Mouse (Mus musculus): ENCODE data around the gene Angel2. TPM values are rescaled to one million over a fixed set of nuclear protein-coding genes. Genes with fewer than 3 reads are reported as not detected.

Gene Angel2
- total RNA-seq, 4 experiments from 2014 or later, result 28.5 to 38.6 (median 28.8) TPM

DNA sequence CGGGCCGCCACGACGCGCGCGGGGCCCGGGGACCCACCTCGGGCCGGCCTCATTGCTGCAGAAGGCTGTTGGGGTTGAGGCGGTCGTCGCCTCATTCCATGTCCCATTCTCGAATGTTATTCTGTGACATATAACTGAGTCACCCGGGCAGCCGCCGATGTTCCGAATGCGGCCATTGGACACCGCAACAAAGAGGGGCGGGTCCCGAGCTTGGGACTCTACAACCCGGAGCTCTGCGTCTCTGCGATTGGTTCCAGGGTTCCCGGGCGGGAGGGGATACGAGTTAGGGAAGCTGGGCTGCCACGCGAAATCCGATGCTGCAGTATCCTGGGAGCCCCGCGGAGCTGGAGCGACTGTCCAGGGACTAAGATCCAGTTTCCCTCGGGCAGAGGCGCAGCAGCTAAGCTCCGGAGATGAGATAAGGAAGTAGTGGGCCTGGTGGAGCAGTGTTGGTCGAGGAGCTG lies 54.2 kb downstream of the Angel2 start, which contains the start of gene Vash2:
Gene Vash2, minus strand, starts transcription at position 197 of the 464 bp plus-strand sequence.
- peak; percentile 62 for DNase-seq (ENCODE audit: low spot score in 2 of 2)

DNA sequence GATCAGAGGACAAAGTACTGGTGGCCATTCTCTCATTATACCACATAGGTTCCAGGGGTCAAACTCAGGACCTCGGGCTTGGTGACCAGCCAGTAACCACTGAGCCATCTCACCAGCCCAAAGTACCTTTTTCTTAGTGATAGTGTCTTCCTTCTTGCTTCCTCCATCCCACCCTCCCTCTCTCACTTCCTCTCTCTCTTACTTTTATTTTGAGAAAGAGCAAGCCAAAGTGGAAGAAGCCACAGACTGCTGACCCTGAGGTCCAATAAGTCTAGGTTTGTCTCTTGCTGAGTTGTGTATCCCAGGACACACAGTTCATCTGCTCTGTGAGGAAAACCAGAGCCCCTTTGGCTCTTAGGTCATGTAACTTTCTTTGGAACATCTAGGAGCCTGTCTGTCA lies 55.6 kb downstream of the Angel2 start:
- DNase-seq (ENCODE audit: low spot score in 2 of 2), result no peak

DNA sequence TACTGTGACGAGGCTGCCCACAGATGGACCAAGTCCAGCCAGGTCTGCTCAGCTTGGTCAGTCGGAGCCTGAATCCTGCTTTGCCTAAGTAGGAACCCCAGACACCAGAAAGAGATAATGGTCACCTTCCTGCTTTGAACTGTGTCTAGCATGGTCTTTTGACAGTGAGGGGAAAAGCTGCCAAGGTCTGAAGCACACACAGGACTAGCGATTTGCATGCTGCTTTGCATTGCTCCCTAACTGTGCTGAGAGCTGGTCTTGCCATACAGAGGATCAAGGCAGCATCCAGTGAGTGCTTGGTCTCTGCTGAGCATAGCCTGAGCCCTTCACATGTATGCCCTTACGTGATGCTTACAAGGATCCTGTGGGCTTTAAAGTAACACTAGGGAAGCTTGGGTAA lies 56.5 kb downstream of the Angel2 start:
- DNase-seq (ENCODE audit: low spot score in 2 of 2), result no peak

DNA sequence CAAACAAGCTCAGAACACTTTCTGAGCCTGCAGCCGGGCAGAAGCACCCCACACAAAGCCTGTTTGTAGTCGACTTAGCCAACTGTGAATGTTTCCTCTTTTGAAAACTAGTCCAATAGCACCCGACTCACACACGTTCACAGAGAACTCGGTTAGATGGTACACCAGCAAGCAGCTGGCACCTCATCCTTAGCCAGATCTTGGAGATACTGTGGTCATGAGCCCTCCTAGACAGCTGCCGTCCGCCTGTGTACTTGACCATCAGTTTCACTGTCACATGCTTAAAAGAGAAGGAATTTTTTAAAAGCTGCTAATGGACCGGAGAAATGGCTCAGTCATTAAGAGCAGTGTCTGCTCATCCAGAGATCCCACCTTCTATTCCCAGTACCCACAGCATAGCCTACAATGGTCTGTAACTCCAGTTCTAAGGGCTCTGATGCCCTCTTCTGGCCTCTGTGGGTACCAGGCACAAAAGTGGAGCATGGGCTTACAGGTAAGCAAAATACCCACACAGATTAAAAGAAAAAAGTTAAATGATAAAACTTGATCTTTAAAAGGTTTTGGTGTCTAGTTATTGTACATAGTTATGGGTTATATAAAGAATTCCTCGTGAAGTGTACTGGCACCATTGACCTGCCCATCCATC lies 64.6 kb downstream of the Angel2 start:
- DNase-seq (ENCODE audit: low spot score in 2 of 2), result no peak

DNA sequence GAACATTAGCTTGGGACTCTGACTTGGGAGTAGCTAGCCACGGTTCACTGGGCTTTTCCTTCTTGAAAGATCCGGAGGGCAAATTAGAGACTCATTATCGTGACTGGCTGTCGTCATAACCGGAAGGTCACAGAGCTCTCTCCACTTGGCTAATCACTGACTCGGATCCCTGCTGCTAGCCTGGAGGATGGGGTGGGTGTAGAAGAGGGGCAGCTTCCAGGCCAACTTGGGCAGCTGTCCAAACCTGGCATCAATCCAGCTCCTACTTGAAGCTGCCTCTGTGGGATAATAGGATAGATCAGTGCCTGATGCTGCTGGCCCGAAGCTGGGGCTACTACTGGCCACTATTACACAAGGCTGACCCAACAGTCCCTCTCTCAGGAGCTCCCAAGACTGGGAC lies 70.6 kb downstream of the Angel2 start:
- peak in 1 of 2 experiments; percentile 47 for DNase-seq (ENCODE audit: low spot score in 2 of 2)

DNA sequence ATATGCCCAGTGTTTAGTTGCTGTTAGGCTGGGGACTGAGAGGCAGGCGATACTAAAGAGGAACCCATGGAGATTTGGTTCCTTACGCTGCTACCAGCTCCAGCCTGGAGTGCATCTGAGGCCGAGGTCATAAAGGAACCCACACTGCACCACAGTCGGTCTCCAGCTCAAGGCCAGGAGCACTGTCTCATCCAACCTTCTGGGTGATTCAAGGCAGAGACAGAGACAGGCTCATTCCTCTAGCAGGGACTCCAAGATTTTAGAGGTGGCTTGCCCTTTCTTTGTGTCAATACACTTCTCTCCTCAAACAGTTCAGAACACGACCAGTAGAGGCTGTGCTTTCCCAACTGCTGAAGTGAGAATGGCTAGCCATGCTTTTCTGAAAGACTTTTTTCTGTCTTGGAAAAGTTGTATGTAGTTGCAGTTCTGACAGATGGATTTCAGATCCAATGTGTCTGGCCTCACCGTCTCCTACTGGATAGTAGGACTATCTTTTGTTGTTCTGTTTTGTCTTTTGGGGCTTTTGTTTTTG lies 71.5 kb downstream of the Angel2 start:
- DNase-seq (ENCODE audit: low spot score in 2 of 2), result no peak

Other genes starting within 250 kb of the Angel2 start
- 10 to 100 TPM; 16.5 to 18.5 (median 17.4) TPM for gene Rps6kc1, start 13.3 kb upstream of the Angel2 start, total RNA-seq (2022)
- under 1 TPM; 0.35 to 0.94 (median 0.68) TPM for gene Vash2, start 54.2 kb downstream of the Angel2 start, total RNA-seq (2022)
- 10 to 100 TPM in 2 of 4 experiments, 1 to 10 TPM in 2; 8.3 to 17.1 (median 10.4) TPM for gene Flvcr1, start 101.0 kb downstream of the Angel2 start, total RNA-seq (2022)
- gene Spata45, start 111.5 kb downstream of the Angel2 start, total RNA-seq (2022), result not detected
- gene Tatdn3, start 137.8 kb downstream of the Angel2 start, total RNA-seq (2022), result 10 to 100 TPM in 3 of 4 experiments, 1 to 10 TPM in 1; 9.9 to 16.6 (median 13.7) TPM
- gene Nsl1, start 137.9 kb downstream of the Angel2 start, total RNA-seq (2022), result under 1 TPM; 0.12 to 0.70 (median 0.32) TPM
- not detected for gene Batf3, start 172.7 kb downstream of the Angel2 start, total RNA-seq (2022)
- gene Fam71a, start 239.7 kb downstream of the Angel2 start, total RNA-seq (2022), result not detected